In genomic region chr3:114962316-114963083, GRCm38 (mm10) we compare ENCODE assay signal across 17 mouse cellular contexts. TPM values are rescaled to one million over a fixed set of nuclear protein-coding genes. Genes with fewer than 3 reads are reported as not detected.
DNase-seq lines count a peak whose midpoint lies in the region; ATAC-seq lines count a peak whose summit lies in the region.
"Had no signal": no experiment of that assay in that cellular context is flagged by ENCODE, and none has a peak within 500 bp of the region (broad histone marks: within the 10 kb centered on the region; RNA-seq: fewer than 3 reads in every experiment).

No protein-coding gene starts in this region.

- 84% methylated on average over 4 of the region's 4 CpGs for WGBS in limb, embryonic 10.5 days

- no peaks in the 10 kb centered on the region for H3K9me3 ChIP-seq in limb, embryonic 10.5 days (replicated peaks)
- H3K9me3 ChIP-seq: embryonic facial prominence, embryonic 12.5 days; forebrain, embryonic 12.5 days; G1E; liver, embryonic 15.5 days had no signal

- peak; percentile 99 for ATAC-seq in cerebellum, adult (ENCODE audit: insufficient number of reproducible peaks, low FRiP score, low TSS enrichment)
- ATAC-seq in megakaryocyte progenitor cell, adult 5-6 weeks (replicated peaks; ENCODE audit: poor library complexity) = no peak

- H3K4me3 ChIP-seq in limb, embryonic 10.5 days = no peak overlapping the region
- H3K4me3 ChIP-seq: embryonic facial prominence, embryonic 12.5 days; forebrain, embryonic 12.5 days; liver, embryonic 15.5 days had no signal

- DNase-seq in cerebellum, postnatal 4 days (ENCODE audit: low spot score in 2 of 2) = no peak
- peak; percentile 13 to 33 for DNase-seq in left cerebral cortex, adult 18-20 months (ENCODE audit: low spot score in 2 of 2)
- no peak for DNase-seq in left cerebral cortex, postnatal 4 days
- peak; percentile 84 for DNase-seq in cerebellum, adult 8-10 months
- DNase-seq in left cerebral cortex, postnatal 14 days (ENCODE audit: low spot score in 2 of 2) = peak; percentile 3 to 14
- DNase-seq in limb, embryonic 10.5 days (ENCODE audit: low spot score) = no peak
- DNase-seq: thymus, adult 18-20 months had no signal

- H3K4me1 ChIP-seq in limb, embryonic 10.5 days = no peaks in the 10 kb centered on the region
- H3K4me1 ChIP-seq: embryonic facial prominence, embryonic 12.5 days; liver, embryonic 15.5 days had no signal

- no peaks in the 10 kb centered on the region for H3K36me3 ChIP-seq in limb, embryonic 10.5 days
- H3K36me3 ChIP-seq: embryonic facial prominence, embryonic 12.5 days; forebrain, embryonic 12.5 days; G1E; liver, embryonic 15.5 days had no signal

- no peak overlapping the region for H3K27ac ChIP-seq in limb, embryonic 10.5 days
- H3K27ac ChIP-seq: embryonic facial prominence, embryonic 12.5 days; forebrain, embryonic 12.5 days; liver, embryonic 15.5 days had no signal

- intact Hi-C loops in left cerebral cortex, postnatal 4 days (cut with DNase I) = no loop called here
- intact Hi-C loops in left cerebral cortex, postnatal 14 days (cut with DNase I) = no loop called here

- no peaks in the 10 kb centered on the region for H3K27me3 ChIP-seq in limb, embryonic 10.5 days (ENCODE audit: low read depth, poor library complexity, severe bottlenecking)
- H3K27me3 ChIP-seq: embryonic facial prominence, embryonic 12.5 days; forebrain, embryonic 12.5 days; liver, embryonic 15.5 days had no signal

RNA-seq across cellular contexts. Expression of gene Olfm3, which starts 58.6 kb away (rescaled TPM):
- 10 to 100 TPM; 36.8 to 40.1 TPM for total RNA-seq in left cerebral cortex, adult 18-20 months (2021)
- 10 to 100 TPM; 16.7 to 24.9 TPM for total RNA-seq in left cerebral cortex, postnatal 4 days (2021)
- 10 to 100 TPM; 36.7 to 38.9 TPM for total RNA-seq in left cerebral cortex, postnatal 14 days (2021)
- total RNA-seq in megakaryocyte progenitor cell, adult 5-6 weeks (2015) = not detected in 2 replicates
- not detected in 2 replicates for total RNA-seq in megakaryocyte progenitor cell, adult 5-6 weeks (2017)
- 0.08 and 0.11 TPM in 2 replicates for polyA plus RNA-seq in limb, embryonic 10.5 days (2016; fragmentation: Nextera tagmentation; extraction: Ambion mirVana)
- total RNA-seq: granulocyte monocyte progenitor cell, adult 5-6 weeks had no signal
- polyA plus RNA-seq: G1E; heart, postnatal 0 days; large intestine, adult 2 months; liver, embryonic 15.5 days; spleen, adult 2 months had no signal

Comparison
In these comparisons a context has a peak if more than half of its experiments do, and no peak if none do; other contexts are left out.
1. DNase-seq: peak in left cerebral cortex, adult 18-20 months (2 of 2), cerebellum, adult 8-10 months (single experiment) and left cerebral cortex, postnatal 14 days (2 of 2); none in cerebellum, postnatal 4 days (0 of 2), left cerebral cortex, postnatal 4 days (single experiment) and limb, embryonic 10.5 days (single experiment).
2. RNA of gene Olfm3, which starts 58.6 kb away (total RNA-seq): 36.8 to 40.1 TPM in left cerebral cortex, adult 18-20 months, 36.7 to 38.9 TPM in left cerebral cortex, postnatal 14 days and 16.7 to 24.9 TPM in left cerebral cortex, postnatal 4 days; not detected in megakaryocyte progenitor cell, adult 5-6 weeks; every median in the first group is over 10 times any median in the second.